Mouse (Mus musculus): ENCODE results near the gene Mcpt1.

GRCm38 (mm10) chr14:56021305-56021704 lies 3.5 kb downstream of the Mcpt1 start:
- 0 out of 2 replicates have a peak, but pooled peaks have one; percentile 21 for TF ChIP-seq GATA1 (IDR thresholded peaks at IDR 0.05; ENCODE audit: low read length)
- TF ChIP-seq TAL1 (IDR thresholded peaks at IDR 0.05; ENCODE audit: low read length): peak; percentile 41; the same call in 2 of the 3 replicates

Measured in erythroblast, embryonic 14.5 days (primary cell).